Mouse (Mus musculus) naive thymus-derived CD4-positive, alpha-beta T cell, adult 5 months (primary cell): ENCODE results near the gene Flrt1. TPM values are rescaled to one million over a fixed set of nuclear protein-coding genes. Genes with fewer than 3 reads are reported as not detected.

Experiments
- polyA plus RNA-seq: library from polyadenylated mRNA; unstranded; fragments of 100-300 nt; shearing (Covaris generic); gene quantifications from one replicate; pipeline ENCODE4 v1.2.1, GENCODE M21; 2017

The Flrt1 gene
- not detected for polyA plus RNA-seq

GRCm38 (mm10) chr19:7105544-7105943 is at the start of gene Flrt1:
TSS of gene Flrt1 (minus strand) at chr19:7105729.

GRCm38 (mm10) chr19:7056248-7057087 is 49.1 kb downstream of the Flrt1 start, which contains the start of gene Macrod1:
TSS of gene Macrod1 (plus strand) at chr19:7056810.

Other genes with a start within 250 kb of the Flrt1 start
- 50.5 TPM for gene Ccdc88b, start 247.5 kb downstream of the Flrt1 start, polyA plus RNA-seq
- gene Trmt112, start 196.0 kb downstream of the Flrt1 start, polyA plus RNA-seq: 163 TPM
- 141 TPM for gene Prdx5, start 195.6 kb downstream of the Flrt1 start, polyA plus RNA-seq
- 16.7 TPM for gene Esrra, start 183.9 kb downstream of the Flrt1 start, polyA plus RNA-seq
- gene Catsperz, start 180.3 kb downstream of the Flrt1 start, polyA plus RNA-seq: not detected
- gene Kcnk4, start 171.2 kb downstream of the Flrt1 start, polyA plus RNA-seq: not detected
- 11.2 TPM for gene Bad, start 163.9 kb downstream of the Flrt1 start, polyA plus RNA-seq
- 6.3 TPM for gene Gpr137, start 163.2 kb downstream of the Flrt1 start, polyA plus RNA-seq
- gene Ppp1r14b, start 130.8 kb downstream of the Flrt1 start, polyA plus RNA-seq: 131 TPM
- gene Plcb3, start 129.3 kb downstream of the Flrt1 start, polyA plus RNA-seq: 8.5 TPM
- gene Fkbp2, start 125.2 kb downstream of the Flrt1 start, polyA plus RNA-seq: 18.6 TPM
- 6.1 TPM for gene Vegfb, start 118.1 kb downstream of the Flrt1 start, polyA plus RNA-seq
- 36.2 TPM for gene Dnajc4, start 113.2 kb downstream of the Flrt1 start, polyA plus RNA-seq
- gene Nudt22, start 109.6 kb downstream of the Flrt1 start, polyA plus RNA-seq: 4.6 TPM
- gene Trpt1, start 109.6 kb downstream of the Flrt1 start, polyA plus RNA-seq: 4.1 TPM
- gene Fermt3, start 86.3 kb downstream of the Flrt1 start, polyA plus RNA-seq: 241 TPM
- 197 TPM for gene Stip1, start 65.8 kb downstream of the Flrt1 start, polyA plus RNA-seq
- 34.3 TPM for gene Macrod1, start 48.9 kb downstream of the Flrt1 start, polyA plus RNA-seq
- gene Otub1, start 100.6 kb upstream of the Flrt1 start, polyA plus RNA-seq: 61.1 TPM
- gene Cox8a, start 111.9 kb upstream of the Flrt1 start, polyA plus RNA-seq: 377 TPM
- gene Naa40, start 135.5 kb upstream of the Flrt1 start, polyA plus RNA-seq: 34.3 TPM
- 3.1 TPM for gene Rcor2, start 161.6 kb upstream of the Flrt1 start, polyA plus RNA-seq
- gene Mark2, start 236.1 kb upstream of the Flrt1 start, polyA plus RNA-seq: 239 TPM